Mouse (Mus musculus) brain, embryonic 14.5 days (tissue): ENCODE measurements around the gene Dync1li1.

Source experiments
- CTCF ChIP-seq: fragments of 200-500 bp; IDR thresholded peaks from 2 replicates; pipeline ENCODE4 v1.5.1; 2012; ENCODE audit warnings: inconsistent platforms, mild to moderate bottlenecking, moderate library complexity, borderline replicate concordance; ENCODE audit not compliant: insufficient read depth, insufficient read length; ENCODE audit errors: extremely low read depth
- POLR2A ChIP-seq: fragments of 200-500 bp; IDR thresholded peaks from 2 replicates; pipeline ENCODE4 v1.6.1; 2012; ENCODE audit warnings: mild to moderate bottlenecking, inconsistent platforms, borderline replicate concordance; ENCODE audit not compliant: poor library complexity, insufficient read depth, insufficient read length, severe bottlenecking; ENCODE audit errors: extremely low read depth

DNA sequence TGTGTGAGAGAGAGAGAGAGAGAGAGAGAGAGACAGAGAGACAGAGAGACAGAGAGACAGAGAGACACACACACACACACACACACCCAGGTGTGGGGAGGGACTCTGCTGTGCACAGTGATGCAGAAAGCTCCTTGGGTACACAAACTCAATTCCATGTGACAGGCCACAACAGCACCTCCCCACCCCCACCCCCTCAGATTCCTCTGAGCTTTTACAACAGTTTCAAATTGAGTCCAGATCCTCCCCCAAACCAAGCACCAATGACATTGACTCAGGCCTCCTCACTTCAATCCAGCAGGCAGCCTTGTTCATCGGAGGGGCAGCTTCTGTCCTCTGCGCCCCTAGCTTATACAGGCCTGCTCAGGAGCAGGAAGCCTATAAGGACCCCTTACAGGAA lies 78.9 kb downstream of the Dync1li1 start:
- no peak for TF ChIP-seq POLR2A
- no peak for TF ChIP-seq CTCF
